Mouse (Mus musculus) midbrain, embryonic 15.5 days (tissue): ENCODE data around the gene Calm1. TPM values are rescaled to one million over a fixed set of nuclear protein-coding genes. Genes with fewer than 3 reads are reported as not detected.
"Not testable (repeated sequence)": the region's sequence is repeated elsewhere in the genome, so short reads cannot be mapped to it uniquely, and the experiment has no call there.

Experiments used
- ATAC-seq: fragments of 200-750 bp; cut with Nextera tagmentation; replicated peaks from 2 replicates; pipeline ENCODE4 v1.8.0; 2017; ENCODE audit warnings: moderate TSS enrichment
- H3K27ac ChIP-seq: fragments of 300-500 bp; sonication (generic); 2 replicates; pipeline ENCODE4 v1.5.1; 2015; ENCODE audit warnings: mild to moderate bottlenecking, inconsistent platforms
- H3K27me3 ChIP-seq: fragments of 300-500 bp; sonication (generic); replicated peaks from 2 replicates; pipeline ENCODE4 v1.6.1; 2015; ENCODE audit warnings: inconsistent platforms
- H3K36me3 ChIP-seq: fragments of 300-500 bp; sonication (generic); replicated peaks from 2 replicates; pipeline ENCODE4 v1.6.1; 2015; ENCODE audit warnings: inconsistent platforms
- H3K4me1 ChIP-seq: fragments of 300-500 bp; sonication (generic); 2 replicates; pipeline ENCODE4 v1.6.1; 2015; ENCODE audit warnings: inconsistent platforms
- H3K4me2 ChIP-seq: fragments of 300-500 bp; sonication (generic); 2 replicates; pipeline ENCODE4 v1.6.1; 2015; ENCODE audit warnings: inconsistent platforms, mild to moderate bottlenecking, moderate library complexity
- H3K4me3 ChIP-seq: fragments of 300-500 bp; sonication (generic); 2 replicates; pipeline ENCODE4 v1.5.1; 2015; ENCODE audit warnings: mild to moderate bottlenecking, inconsistent platforms
- H3K9ac ChIP-seq: fragments of 300-500 bp; sonication (generic); 2 replicates; pipeline ENCODE4 v1.6.1; 2015; ENCODE audit warnings: mild to moderate bottlenecking, inconsistent platforms
- H3K9me3 ChIP-seq: fragments of 300-500 bp; sonication (generic); 2 replicates; pipeline ENCODE4 v1.6.1; 2016; ENCODE audit warnings: inconsistent platforms
- WGBS: fragments of 180-500 bp; shearing (Covaris S2); methylation state at CpG from one replicate; pipeline ENCODE4 v1.1.7; 2015; ENCODE audit warnings: mixed read lengths; 5-methylcytosine and 5-hydroxymethylcytosine counted together
- polyA plus RNA-seq: library from polyadenylated mRNA; unstranded; fragments of >200 nt; fragmentation: Nextera tagmentation; extraction: Ambion mirVana; gene quantifications from 2 replicates; pipeline ENCODE4 v1.2.1, GENCODE M21; 2015

Calm1 gene
- polyA plus RNA-seq, 1 experiment from 2014 or later: 2,436 TPM

DNA sequence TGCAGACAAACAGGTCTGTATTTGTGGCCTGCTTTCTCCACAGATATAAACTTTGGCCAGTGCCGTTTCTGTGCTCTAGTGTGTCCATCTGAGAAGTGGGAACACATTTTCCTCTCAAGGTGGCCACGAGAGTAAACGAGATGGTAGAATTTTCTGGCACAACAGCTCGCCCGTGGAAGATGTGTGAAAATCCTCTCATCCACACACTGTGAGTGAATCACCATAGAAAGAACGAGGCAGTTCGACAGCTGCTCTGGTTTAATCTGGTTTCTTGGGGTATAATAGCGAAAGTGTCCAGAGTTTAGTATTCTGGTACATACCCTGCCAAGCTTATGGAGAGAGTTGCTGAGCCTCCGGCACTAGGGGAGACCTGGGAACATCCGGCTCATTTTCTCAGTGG lies 14.9 kb downstream of the Calm1 start:
- Histone ChIP-seq H3K4me2 (no peak overlapping the region), H3K27me3 (no peaks in the 10 kb centered on the region), H3K36me3 (peaks cover 4% of the 10 kb centered on the region; the same call in 1 of the 2 replicates), H3K4me3 (no peak overlapping the region), H3K9me3 (no peaks in the 10 kb centered on the region), H3K4me1 (peaks cover 8% of the 10 kb centered on the region), H3K9ac (no peak overlapping the region), H3K27ac (no peak overlapping the region)
- WGBS: 91% methylated on average over 10 of the region's 10 CpGs
- ATAC-seq: no peak

DNA sequence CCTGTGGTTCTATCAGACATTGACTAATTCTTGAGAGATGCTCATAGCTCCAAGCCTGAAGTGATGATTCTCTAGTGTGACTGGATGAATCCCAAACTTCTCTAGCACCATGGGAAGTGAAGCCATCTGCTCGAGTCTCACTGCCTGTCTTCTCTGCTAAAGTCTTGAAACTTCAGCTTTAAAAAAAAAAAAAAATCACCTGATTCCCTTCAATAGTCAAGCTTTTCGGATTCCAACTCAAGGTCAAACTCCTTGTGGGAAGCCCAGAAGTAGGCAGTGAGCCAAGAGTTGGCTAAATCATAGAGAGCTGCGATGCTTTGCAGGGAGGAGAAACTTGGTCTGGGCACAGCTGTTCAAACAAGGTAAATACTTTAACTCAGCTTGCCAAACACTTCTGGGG lies 15.5 kb downstream of the Calm1 start:
- H3K36me3 ChIP-seq: 0 out of 2 replicates have a peak, but pooled peaks cover 3% of the 10 kb centered on the region
- H3K27ac ChIP-seq: no peak overlapping the region
- H3K27me3 ChIP-seq: no peaks in the 10 kb centered on the region
- 86% methylated on average over 3 of the region's 3 CpGs for WGBS
- H3K9ac ChIP-seq: no peak overlapping the region
- H3K4me3 ChIP-seq: no peak overlapping the region
- H3K9me3 ChIP-seq: no peaks in the 10 kb centered on the region
- ATAC-seq: no peak
- peaks cover 8% of the 10 kb centered on the region for H3K4me1 ChIP-seq
- no peak overlapping the region for H3K4me2 ChIP-seq

DNA sequence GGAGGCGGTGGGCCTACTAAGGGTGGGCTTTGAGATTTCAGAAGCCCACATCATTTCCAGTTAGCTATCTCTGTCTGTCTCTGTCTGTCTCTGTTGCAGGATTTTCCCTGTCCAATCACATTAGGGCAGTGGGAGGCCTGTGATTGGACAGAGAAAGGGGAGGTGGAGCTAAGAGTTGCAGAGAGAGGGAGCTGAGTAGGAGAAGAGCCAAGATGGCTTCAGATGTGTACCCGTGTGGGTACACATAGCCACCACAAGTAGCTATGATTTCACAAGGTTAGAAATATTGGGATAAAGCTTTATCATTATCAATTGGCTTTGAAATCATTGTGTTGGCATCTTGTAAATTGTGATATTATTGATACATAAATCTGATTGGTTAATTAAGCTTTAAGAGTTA lies 17.9 kb downstream of the Calm1 start:
- not testable (repeated sequence) for H3K27ac ChIP-seq, H3K9ac ChIP-seq, H3K4me1 ChIP-seq, H3K4me3 ChIP-seq, H3K36me3 ChIP-seq, H3K9me3 ChIP-seq, H3K27me3 ChIP-seq, ATAC-seq, H3K4me2 ChIP-seq
- WGBS: 96% methylated on average over 2 of the region's 2 CpGs

DNA sequence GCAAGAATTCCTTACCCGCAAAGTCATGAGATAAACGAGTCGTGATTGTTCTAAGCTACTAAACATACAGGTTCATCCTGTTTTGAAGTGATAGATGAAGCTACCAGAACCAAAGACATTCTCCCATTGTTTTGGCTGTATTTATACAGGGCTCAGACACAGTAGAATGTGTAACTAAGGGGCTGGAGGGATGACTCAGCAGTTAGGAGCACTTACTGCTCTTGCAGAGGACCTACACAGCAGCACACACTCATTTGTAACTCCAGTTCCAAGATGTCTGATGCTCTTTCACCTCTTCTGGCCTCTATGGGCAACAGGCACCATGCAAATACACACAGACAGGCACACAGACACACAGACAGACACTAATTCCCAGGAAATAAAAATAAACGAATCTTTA lies 20.8 kb downstream of the Calm1 start:
- H3K27me3 ChIP-seq: no peaks in the 10 kb centered on the region
- no peak overlapping the region for H3K9ac ChIP-seq
- no peak for ATAC-seq

DNA sequence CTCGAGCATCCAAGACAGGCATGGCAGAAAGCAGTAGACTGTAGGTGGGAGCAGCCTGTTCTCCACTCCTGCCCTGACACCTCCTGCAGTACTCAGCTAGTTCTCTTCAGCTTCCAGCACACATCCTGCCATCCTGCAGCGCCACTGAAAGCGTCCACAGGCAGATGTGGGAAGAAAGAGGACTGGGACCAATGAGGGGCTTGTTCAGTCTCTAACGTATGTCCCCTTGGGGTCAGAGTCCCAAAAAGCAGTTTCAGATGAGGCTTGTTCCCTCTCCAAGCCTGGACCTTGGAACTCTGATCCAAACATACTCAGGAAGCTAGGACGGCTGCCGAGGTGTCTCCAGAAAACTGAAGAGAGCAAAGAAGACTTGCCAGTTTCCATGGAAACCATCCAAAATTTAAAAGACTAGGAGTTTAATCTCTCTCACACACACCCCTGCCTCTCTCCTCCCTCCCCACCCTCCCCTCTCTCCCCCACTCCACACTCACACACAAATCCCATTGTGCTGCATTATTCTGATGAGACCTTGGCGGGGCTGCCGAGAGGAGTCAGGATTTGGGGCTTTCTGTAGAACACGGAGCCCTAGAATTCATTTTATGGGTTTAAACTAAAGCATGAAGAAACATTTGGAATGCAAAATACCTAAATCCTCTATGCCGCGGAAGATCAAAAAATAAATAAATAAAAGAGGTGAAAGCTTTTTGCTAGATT lies 22.5 kb downstream of the Calm1 start:
- 8% methylated on average over 11 of the region's 11 CpGs for WGBS
- Histone ChIP-seq H3K27ac (peak overlapping the region; percentile 82), H3K9me3 (no peaks in the 10 kb centered on the region), H3K4me1 (peaks cover 39% of the 10 kb centered on the region), H3K9ac (peak overlapping the region; percentile 16; the same call in 1 of the 2 replicates), H3K4me3 (peak overlapping the region; percentile 16), H3K36me3 (no peaks in the 10 kb centered on the region), H3K4me2 (peak overlapping the region; percentile 42), H3K27me3 (no peaks in the 10 kb centered on the region)
- ATAC-seq: peak; percentile 86

More for the DNA sequence above, 20.8 kb downstream of the Calm1 start:
- Histone ChIP-seq H3K36me3 (no peaks in the 10 kb centered on the region), H3K4me1 (peaks cover 30% of the 10 kb centered on the region), H3K27ac (no peak overlapping the region), H3K4me2 (no peak overlapping the region), H3K9me3 (no peaks in the 10 kb centered on the region), H3K4me3 (no peak overlapping the region)
- WGBS: 85% methylated on average over 4 of the region's 4 CpGs

DNA sequence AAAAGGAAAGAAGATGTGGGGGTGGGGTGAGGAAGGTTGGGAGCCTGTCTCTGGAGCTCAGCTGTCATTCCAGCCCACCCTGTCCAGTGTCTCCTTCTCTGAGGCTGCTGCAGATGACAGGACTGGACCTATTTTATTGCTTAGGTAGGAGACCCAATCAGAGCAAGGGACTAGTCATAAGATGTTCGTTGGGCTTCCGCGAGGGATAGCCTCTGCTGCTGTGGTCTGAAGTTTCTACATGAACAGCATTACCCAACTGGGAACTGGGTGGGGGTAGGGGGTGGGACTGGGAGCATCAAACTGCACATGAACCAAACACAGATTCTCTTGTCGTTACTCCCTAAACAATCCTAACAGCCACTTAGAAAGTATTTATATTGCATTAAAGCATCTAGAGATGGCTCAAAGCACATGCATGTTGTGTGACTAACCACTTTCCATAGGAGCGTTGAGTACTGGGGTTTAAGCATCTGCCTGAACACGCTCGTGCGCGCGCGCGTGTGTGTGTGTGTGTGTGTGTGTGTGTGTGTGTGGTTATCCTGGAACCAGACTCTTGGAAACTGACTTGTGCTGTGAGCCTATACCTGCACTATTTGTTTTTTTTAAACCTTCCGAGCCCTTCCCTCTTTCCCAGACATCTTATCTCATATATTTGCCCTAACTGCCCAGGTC lies 23.2 kb downstream of the Calm1 start:
- peak overlapping the region; percentile 42 for H3K4me2 ChIP-seq
- H3K36me3 ChIP-seq: no peaks in the 10 kb centered on the region
- peak overlapping the region; percentile 16; the same call in 1 of the 2 replicates for H3K9ac ChIP-seq
- H3K27me3 ChIP-seq: no peaks in the 10 kb centered on the region
- 58% methylated on average over 13 of the region's 13 CpGs for WGBS
- H3K4me3 ChIP-seq: peak overlapping the region; percentile 16
- H3K9me3 ChIP-seq: no peaks in the 10 kb centered on the region
- ATAC-seq: peak; percentile 80
- peaks cover 43% of the 10 kb centered on the region for H3K4me1 ChIP-seq
- peak overlapping the region; percentile 82 for H3K27ac ChIP-seq

DNA sequence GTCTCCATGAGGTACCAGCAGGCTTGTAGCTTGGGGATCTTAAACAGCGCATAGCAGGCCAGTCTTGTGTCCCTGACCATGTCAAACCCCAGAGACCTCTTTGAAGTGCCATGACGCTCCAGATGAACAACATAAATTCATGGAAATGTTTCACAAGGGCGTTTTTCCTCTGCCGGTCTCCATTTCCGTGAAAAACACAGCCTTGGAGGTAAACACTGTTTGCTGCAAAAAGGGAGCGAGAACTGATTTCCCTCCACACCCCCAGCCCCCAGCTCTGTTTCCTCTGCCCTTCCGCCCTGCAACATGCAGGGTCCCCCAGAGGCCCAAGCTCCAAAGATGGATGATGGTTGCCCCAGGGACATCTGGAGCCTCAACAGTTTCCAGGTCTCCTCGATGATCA lies 24.3 kb downstream of the Calm1 start:
- Histone ChIP-seq H3K4me1 (peaks cover 54% of the 10 kb centered on the region), H3K4me2 (no peak overlapping the region)
- ATAC-seq: no peak

DNA sequence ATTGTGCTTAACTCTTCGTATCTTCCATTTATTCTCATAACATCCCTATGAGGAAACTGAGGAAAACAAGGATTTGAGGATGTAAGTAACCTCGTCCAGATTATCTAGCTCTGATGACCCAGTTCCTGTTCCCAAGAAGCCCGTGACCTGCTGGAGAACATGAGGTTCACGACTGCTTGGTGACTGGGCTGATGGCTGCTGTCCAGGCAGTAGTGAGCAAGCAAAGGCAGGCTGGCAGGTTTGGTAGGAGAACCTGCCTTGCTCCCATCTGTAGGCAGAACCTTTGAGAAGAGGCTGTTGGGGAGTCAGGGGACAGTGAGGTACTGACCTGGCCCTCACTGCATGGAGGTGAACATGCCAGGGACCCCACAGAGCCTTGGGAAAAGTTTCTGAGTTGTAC lies 26.0 kb downstream of the Calm1 start:
- Histone ChIP-seq H3K27me3 (no peaks in the 10 kb centered on the region), H3K36me3 (no peaks in the 10 kb centered on the region), H3K9me3 (no peaks in the 10 kb centered on the region), H3K9ac (no peak overlapping the region), H3K4me1 (peaks cover 61% of the 10 kb centered on the region), H3K4me2 (no peak overlapping the region), H3K27ac (no peak overlapping the region), H3K4me3 (no peak overlapping the region)
- ATAC-seq: no peak
- 95% methylated on average over 4 of the region's 4 CpGs for WGBS

More for the DNA sequence above, 24.3 kb downstream of the Calm1 start:
- no peaks in the 10 kb centered on the region for H3K9me3 ChIP-seq
- H3K27me3 ChIP-seq: no peaks in the 10 kb centered on the region
- peak overlapping the region; percentile 82 for H3K27ac ChIP-seq
- 68% methylated on average over 8 of the region's 8 CpGs for WGBS
- H3K4me3 ChIP-seq: no peak overlapping the region
- no peaks in the 10 kb centered on the region for H3K36me3 ChIP-seq
- H3K9ac ChIP-seq: no peak overlapping the region

DNA sequence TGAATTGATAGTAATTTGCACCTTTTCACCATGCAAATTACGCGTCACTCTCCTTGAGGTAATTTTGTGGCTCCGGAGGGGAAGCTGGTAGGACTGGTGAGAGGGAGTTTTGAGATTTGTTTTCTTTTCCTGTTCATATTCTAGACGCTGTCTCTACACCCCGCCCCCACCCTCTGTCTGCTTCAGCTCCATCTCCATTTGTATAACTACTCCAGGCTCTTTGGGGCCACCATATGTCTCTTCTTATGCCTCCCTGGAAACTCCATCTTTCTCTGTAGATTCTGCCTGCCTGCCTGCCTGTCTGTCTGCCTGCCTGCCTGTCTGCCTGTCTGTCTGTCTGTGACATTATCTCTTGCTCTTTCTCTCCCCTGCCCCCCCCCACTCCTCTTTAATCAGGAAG lies 26.8 kb downstream of the Calm1 start:
- peaks cover 61% of the 10 kb centered on the region for H3K4me1 ChIP-seq
- peak overlapping the region; percentile 51; the same call in 1 of the 2 replicates for H3K27ac ChIP-seq
- no peak overlapping the region for H3K4me3 ChIP-seq
- ATAC-seq: no peak
- no peaks in the 10 kb centered on the region for H3K36me3 ChIP-seq
- no peaks in the 10 kb centered on the region for H3K27me3 ChIP-seq
- WGBS: 70% methylated on average over 5 of the region's 5 CpGs
- H3K9me3 ChIP-seq: no peaks in the 10 kb centered on the region
- H3K4me2 ChIP-seq: no peak overlapping the region
- H3K9ac ChIP-seq: no peak overlapping the region

DNA sequence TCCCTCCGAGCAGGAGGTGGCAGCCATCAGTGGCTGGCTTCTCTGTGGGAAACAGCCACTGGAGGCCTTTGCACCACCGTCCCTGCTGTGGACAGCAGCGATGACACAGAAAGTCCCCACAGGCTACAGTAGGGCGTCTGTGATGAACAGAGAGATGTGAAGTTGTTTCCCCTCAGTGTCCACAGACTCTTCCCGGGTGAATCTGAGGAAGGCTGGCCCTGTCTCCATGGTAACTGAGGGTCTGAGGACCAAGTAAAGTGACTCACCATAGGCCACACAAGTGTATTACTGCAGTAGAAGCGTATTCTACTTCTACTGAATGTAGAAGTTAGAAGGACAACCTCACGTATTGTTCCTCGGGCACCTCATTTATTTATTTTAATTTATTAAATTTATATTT lies 27.4 kb downstream of the Calm1 start:
- 37% methylated on average over 8 of the region's 8 CpGs for WGBS
- ATAC-seq: 0 out of 2 replicates have a peak, but pooled peaks have one; percentile 32

DNA sequence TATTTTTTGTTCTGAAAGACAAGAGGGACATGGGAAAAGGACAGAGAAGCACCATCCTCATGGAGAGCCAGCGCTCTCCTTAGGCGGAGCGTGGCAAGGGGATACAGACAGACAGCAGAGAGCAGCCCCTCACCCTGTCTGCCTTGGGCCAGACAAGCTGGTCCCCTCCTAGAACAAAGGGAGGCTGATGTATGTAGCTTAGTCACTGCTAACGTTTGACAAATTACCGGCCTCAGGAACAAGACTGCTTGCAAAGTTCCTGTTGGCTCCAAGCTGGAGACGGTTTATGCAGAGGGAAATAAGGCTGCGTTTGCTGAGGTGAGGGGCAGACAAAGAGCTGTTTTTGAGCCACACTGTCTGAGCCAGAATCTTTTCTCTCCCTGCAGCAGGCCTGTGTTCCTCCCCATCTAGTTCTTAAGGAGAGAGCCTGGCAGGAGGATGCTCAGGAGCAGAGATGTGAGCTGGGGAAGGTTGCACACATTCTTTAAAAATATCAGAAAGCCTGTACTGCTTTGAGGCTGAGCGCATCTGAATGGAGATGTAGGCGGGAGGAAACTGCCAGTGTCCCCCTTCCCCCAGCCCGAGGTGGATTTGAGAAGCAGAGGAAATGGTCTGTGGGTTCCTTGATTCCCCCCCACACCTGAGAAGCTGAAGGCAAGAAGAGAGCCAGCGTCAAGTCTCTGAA lies 28.9 kb downstream of the Calm1 start:
- H3K36me3 ChIP-seq: no peaks in the 10 kb centered on the region
- ATAC-seq: peak; percentile 50; the same call in 1 of the 2 replicates
- no peak overlapping the region for H3K4me3 ChIP-seq
- peaks cover 41% of the 10 kb centered on the region for H3K4me1 ChIP-seq
- H3K9ac ChIP-seq: no peak overlapping the region
- no peaks in the 10 kb centered on the region for H3K9me3 ChIP-seq
- peak overlapping the region; percentile 74 for H3K27ac ChIP-seq
- WGBS: 27% methylated on average over 11 of the region's 11 CpGs
- no peak overlapping the region for H3K4me2 ChIP-seq
- H3K27me3 ChIP-seq: no peaks in the 10 kb centered on the region

More for the DNA sequence above, 27.4 kb downstream of the Calm1 start:
- H3K4me3 ChIP-seq: no peak overlapping the region
- H3K9me3 ChIP-seq: no peaks in the 10 kb centered on the region
- H3K9ac ChIP-seq: no peak overlapping the region
- no peaks in the 10 kb centered on the region for H3K36me3 ChIP-seq
- H3K4me1 ChIP-seq: peaks cover 57% of the 10 kb centered on the region
- H3K27ac ChIP-seq: peak overlapping the region; percentile 51; the same call in 1 of the 2 replicates
- no peak overlapping the region for H3K4me2 ChIP-seq
- no peaks in the 10 kb centered on the region for H3K27me3 ChIP-seq

DNA sequence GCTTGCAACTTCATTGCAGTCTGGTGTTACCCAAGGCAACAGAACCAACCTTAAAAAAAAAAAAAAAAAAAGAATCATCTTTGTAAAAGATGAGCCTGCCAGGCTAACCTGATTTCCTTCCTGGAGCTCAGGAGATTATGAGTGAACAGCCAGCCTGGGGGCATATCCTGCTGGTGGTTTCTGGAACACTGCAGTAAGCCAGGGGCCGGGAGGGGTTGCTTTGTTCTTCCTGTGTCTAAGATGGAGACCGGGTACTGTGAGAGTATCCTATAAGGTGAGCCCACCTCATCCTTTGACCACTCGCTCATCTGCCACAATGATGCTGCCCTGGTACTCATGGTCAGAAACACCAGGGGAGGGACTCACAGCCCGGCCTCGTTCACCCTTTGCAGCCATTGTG lies 35.0 kb downstream of the Calm1 start:
- no peak for ATAC-seq
- Histone ChIP-seq H3K27ac (no peak overlapping the region), H3K9me3 (no peaks in the 10 kb centered on the region), H3K4me3 (no peak overlapping the region), H3K27me3 (no peaks in the 10 kb centered on the region), H3K36me3 (no peaks in the 10 kb centered on the region), H3K4me2 (no peak overlapping the region), H3K9ac (no peak overlapping the region), H3K4me1 (0 out of 2 replicates have a peak, but pooled peaks cover 1% of the 10 kb centered on the region)
- 86% methylated on average over 5 of the region's 5 CpGs for WGBS
